Mouse (Mus musculus): ENCODE measurements around the gene Dusp22.

DNA sequence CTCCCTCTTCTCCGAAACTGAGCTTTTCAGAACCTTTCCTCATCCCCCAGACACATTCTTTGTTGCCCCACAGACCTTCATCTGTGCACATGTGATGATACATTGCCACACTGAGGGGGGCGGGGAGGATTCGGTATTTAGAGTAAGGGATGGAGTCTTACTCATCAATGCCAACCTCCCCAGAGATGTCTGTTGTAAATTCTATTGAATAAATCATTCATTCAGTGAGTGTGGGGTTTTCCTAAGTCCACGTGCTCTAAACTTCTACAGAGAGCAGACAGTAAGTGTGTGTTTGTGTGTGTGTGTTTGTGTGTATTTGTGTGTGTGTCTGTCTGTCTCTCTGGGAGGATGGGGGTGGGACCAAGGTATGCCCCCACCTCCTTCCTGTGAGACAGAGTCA lies 67.1 kb downstream of the Dusp22 start:
- TF ChIP-seq POLR2A (IDR thresholded peaks at IDR 0.05; ENCODE audit: insufficient read depth, low read depth, low read length) = no peak
- no peak for TF ChIP-seq CTCF (IDR thresholded peaks at IDR 0.05)
- no peak for TF ChIP-seq EP300 (IDR thresholded peaks at IDR 0.05; ENCODE audit: insufficient read depth, low read depth, low read length)
